Mouse (Mus musculus): ENCODE measurements around the gene Zdhhc4.

- TF ChIP-seq CTCF (conservative IDR thresholded peaks at IDR 0.05; ENCODE audit: insufficient read depth, insufficient read length, low read depth, low read length) (no peak), POLR2A (IDR thresholded peaks at IDR 0.05; ENCODE audit: low read depth, low read length) (no peak)
Observed at GRCm38 (mm10) chr5:143359263-143359662, 30.2 kb upstream of the Zdhhc4 start.
